Mouse (Mus musculus): ENCODE data around the gene Zfp651. TPM values are rescaled to one million over a fixed set of nuclear protein-coding genes. Genes with fewer than 3 reads are reported as not detected.
A peak's percentile ranks its signal among the peaks of the same experiment; 100 is the strongest.

The Zfp651 gene
- polyA plus RNA-seq, 1 experiment: 8.7 TPM

DNA sequence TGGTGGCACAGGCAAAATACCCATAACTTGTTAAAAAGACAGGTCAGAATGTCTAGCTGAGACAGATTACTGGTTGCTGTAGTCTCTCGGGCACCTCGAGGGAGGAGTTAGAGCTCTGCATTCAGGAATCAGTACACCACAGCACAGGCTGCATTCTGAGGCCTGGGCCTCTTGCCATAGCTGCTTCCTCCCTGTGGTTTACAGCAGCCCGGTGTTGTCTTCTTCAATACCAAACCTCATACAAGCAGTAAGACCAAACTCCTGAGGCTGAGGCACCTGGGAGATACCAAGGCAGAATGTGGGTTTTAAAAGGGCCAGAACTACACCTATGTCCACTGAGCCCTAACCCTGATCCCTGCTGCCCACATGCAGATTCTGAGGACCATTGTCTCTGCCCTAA lies 1.7 kb upstream of the Zfp651 start:
- Histone ChIP-seq H3K4me1 (ENCODE audit: control insufficient read depth, insufficient read depth, insufficient read length, low read length) (no peaks in the 10 kb centered on the region; the same call in 1 of the 2 replicates), H3K27ac (replicated peaks; ENCODE audit: low read depth, low read length) (no peak overlapping the region), H3K4me3 (ENCODE audit: insufficient read depth, low read depth, low read length) (no peak overlapping the region)

DNA sequence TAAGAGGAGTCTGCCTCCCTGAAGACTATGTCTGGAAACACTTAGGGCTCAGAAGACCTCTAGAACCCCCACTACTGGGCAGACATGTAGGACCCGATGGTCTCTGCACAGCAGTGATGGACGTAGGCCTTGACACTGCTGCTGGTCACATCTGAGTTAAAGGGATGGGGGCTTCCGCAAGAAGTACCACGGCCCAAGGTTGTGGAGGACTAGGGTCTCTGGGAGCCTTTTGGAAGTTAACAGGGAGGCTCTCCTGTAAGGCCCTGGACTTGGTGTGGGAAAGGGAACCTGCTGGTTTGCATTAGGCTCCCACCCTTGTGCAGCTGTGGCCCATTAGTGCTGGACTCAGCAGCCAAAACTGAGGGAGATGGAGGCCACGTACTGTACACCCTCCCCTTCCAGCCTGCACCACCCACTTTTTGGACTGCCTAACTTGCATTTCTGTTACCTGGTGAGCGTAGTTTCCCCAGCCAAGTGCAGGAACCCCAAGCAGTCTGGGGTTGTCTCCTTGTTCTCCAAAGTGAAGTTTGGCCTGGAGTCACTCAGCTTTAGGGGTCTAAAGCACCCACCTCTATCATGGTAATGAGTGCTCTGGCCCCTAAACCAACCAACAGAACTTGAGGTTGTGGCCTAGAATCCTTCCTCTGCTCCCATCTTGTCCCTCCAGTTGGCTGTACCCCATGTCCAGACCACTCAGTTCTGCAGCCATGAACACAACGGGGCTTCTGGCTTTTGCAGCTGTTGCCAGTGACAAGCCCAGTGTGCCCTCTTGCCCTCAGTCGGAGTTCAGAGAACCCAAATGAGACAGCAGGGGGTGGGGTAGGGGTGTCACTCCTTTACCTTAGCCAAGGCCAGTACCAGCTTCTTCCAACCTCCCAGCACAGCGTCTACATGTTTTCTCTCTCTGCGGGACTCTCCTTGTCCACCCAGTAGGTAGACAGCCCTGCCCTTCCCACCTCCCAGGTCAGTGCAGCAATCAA lies 1.0 kb upstream of the Zfp651 start:
- H3K4me3 ChIP-seq (ENCODE audit: insufficient read depth, low read depth, low read length): peak overlapping the region; percentile 94
- no peaks in the 10 kb centered on the region; the same call in 1 of the 2 replicates for H3K4me1 ChIP-seq (ENCODE audit: control insufficient read depth, insufficient read depth, insufficient read length, low read length)
- H3K27ac ChIP-seq (replicated peaks; ENCODE audit: low read depth, low read length): no peak overlapping the region

DNA sequence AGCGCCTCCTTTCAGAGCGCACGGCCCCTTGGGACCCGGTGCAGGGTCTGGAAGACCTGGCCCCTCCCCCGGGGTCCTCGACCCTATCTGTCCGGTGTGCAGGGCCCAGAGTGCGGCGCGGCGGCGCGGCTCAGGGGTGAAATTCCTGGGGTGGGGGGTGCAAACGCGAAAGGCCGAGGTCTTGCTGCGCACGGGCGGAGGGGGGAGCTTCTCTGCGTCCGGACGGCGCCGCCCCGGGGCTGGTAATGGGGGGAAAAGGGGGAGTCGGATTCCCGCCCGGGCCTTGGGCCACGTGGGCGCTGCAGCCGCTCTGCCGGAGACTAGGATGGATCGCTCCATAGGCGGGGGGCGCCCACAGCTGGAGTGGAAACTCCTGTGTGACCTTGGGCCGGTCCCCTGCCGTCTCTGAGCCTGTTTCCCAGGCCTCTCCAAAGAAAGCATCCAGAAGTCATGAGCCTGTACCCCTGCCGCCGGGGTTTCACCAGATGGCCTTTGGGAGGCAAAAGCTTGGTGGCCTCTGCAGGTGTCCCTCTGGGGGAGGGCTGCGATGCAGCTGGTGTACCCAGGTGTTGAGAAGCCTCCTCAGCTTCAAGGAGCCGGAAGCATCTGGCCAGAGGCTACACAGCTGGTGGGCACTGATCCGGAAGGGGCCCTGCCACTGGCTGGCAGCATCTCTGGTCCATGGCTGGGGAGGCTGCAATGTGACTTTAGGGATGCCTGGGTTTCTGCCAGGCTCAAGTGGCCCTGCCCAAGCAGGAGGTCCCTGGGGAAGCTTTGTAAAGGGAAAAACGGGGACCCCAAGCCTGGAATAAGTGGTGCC lies 1.4 kb downstream of the Zfp651 start:
- peak overlapping the region; percentile 94 for H3K4me3 ChIP-seq (ENCODE audit: insufficient read depth, low read depth, low read length)
- H3K4me1 ChIP-seq (ENCODE audit: control insufficient read depth, insufficient read depth, insufficient read length, low read length): no peaks in the 10 kb centered on the region; the same call in 1 of the 2 replicates
- H3K27ac ChIP-seq (replicated peaks; ENCODE audit: low read depth, low read length): no peak overlapping the region

DNA sequence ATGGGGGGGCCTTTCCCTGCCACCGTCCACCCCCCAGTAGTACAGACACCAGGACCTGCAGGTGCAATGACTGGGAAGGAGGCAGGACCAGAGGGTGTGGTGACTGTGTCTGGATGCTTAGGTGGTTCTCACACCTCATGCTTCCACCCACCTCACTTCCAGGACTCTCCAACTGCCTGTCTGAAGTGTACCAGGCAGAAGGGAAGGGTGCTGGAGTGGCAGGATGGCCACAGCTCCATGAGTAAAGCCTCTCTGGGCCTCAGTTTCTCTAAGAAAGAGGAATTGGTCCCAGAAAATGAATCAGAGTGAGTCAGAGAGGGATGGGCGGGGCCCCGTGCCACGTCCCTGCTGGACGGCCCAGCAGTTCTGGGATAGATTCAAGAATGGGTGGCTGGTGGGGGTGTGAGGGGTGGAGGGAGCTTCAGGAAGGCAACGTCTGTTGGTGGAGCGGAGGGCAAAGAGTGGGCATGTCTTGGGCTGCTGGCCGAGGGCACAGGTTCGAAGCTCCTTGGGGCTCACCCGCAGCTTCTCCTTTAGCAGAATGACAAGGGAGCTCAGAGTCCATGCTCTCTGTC lies 2.0 kb downstream of the Zfp651 start:
- Histone ChIP-seq H3K27ac (replicated peaks; ENCODE audit: low read depth, low read length) (no peak overlapping the region), H3K4me3 (ENCODE audit: insufficient read depth, low read depth, low read length) (peak overlapping the region; percentile 94)

DNA sequence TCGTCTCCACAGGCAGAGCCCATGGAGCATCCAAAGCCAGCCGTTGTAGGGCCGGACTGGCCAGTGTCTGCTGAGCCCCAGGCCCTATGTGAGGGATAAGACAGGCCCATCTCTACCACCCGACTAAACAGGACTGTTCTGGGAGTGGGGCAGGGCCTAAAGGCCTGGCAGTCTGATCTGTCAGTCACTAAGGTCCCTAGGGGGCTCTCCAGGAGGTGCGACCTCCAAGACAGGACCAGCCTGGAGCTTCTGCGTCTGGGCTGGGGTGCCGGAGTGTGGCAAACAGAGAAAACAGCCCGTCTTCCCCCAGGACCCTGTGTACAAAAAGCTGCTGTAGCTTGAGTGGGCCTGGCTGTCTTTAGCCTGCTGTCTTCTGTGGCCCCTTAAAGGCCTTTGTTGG lies 2.7 kb downstream of the Zfp651 start:
- Histone ChIP-seq H3K27ac (replicated peaks; ENCODE audit: low read depth, low read length) (no peak overlapping the region), H3K4me3 (ENCODE audit: insufficient read depth, low read depth, low read length) (no peak overlapping the region), H3K4me1 (ENCODE audit: control insufficient read depth, insufficient read depth, insufficient read length, low read length) (no peaks in the 10 kb centered on the region; the same call in 1 of the 2 replicates)

More for the DNA sequence above, 2.0 kb downstream of the Zfp651 start:
- no peaks in the 10 kb centered on the region; the same call in 1 of the 2 replicates for H3K4me1 ChIP-seq (ENCODE audit: control insufficient read depth, insufficient read depth, insufficient read length, low read length)

DNA sequence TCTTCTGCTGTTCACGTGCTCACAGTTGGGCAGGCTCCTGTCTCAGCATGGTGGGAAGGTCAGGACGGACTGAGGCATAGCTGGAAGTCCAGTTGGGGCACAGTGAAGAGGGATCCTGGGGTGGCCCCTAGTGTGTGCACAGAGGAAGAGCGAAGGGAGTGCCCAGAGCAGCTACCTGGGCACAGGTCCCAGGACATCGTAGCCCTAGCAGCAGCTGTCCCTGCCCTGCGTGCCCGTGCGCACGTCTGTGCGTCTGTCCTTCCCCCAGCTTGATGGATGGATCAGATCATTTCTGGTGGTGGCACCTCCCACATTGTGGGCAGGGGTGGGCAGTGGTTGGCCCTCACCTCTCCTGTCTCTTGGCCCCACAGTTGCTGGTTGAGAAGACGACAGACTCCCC lies 3.1 kb downstream of the Zfp651 start:
- H3K4me1 ChIP-seq (ENCODE audit: control insufficient read depth, insufficient read depth, insufficient read length, low read length): no peaks in the 10 kb centered on the region; the same call in 1 of the 2 replicates
- H3K27ac ChIP-seq (replicated peaks; ENCODE audit: low read depth, low read length): no peak overlapping the region

DNA sequence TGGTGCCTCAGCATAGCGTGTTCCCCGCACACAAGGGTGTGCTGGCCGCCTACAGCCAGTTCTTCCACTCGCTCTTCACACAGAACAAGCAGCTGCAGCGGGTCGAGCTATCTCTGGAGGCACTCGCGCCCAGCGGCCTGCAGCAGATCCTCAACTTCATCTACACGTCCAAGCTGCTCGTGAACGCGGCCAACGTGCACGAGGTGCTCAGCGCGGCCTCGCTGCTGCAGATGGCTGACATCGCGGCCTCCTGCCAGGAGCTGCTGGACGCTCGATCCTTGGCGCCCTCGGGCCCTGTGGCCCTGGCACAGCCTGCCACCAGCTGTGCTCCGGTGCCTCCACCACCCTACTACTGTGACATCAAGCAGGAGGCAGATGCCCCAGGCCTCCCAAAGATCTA lies 3.6 kb downstream of the Zfp651 start:
- no peak overlapping the region for H3K4me3 ChIP-seq (ENCODE audit: insufficient read depth, low read depth, low read length)
- no peak overlapping the region for H3K27ac ChIP-seq (replicated peaks; ENCODE audit: low read depth, low read length)

More for the DNA sequence above, 3.1 kb downstream of the Zfp651 start:
- no peak overlapping the region for H3K4me3 ChIP-seq (ENCODE audit: insufficient read depth, low read depth, low read length)

DNA sequence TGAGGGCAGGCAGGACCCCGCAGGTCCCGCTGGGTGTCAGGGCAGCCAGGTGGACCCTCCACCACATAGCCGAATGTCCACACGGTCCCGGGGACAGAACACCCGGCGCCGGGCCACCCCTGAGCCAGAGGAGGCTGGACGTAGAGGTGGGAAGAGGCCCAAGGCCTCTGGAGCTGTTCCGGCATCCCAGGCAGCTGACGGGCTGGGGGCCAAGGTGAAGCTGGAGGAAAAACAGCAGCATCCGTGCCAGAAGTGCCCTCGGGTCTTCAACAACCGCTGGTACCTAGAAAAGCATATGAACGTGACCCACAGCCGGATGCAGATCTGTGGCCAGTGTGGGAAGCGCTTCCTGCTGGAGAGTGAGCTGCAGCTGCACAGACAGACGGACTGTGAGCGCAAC lies 4.6 kb downstream of the Zfp651 start:
- Histone ChIP-seq H3K27ac (replicated peaks; ENCODE audit: low read depth, low read length) (no peak overlapping the region), H3K4me1 (ENCODE audit: control insufficient read depth, insufficient read depth, insufficient read length, low read length) (no peaks in the 10 kb centered on the region; the same call in 1 of the 2 replicates), H3K4me3 (ENCODE audit: insufficient read depth, low read depth, low read length) (no peak overlapping the region)

More for the DNA sequence above, 3.6 kb downstream of the Zfp651 start:
- no peaks in the 10 kb centered on the region; the same call in 1 of the 2 replicates for H3K4me1 ChIP-seq (ENCODE audit: control insufficient read depth, insufficient read depth, insufficient read length, low read length)

DNA sequence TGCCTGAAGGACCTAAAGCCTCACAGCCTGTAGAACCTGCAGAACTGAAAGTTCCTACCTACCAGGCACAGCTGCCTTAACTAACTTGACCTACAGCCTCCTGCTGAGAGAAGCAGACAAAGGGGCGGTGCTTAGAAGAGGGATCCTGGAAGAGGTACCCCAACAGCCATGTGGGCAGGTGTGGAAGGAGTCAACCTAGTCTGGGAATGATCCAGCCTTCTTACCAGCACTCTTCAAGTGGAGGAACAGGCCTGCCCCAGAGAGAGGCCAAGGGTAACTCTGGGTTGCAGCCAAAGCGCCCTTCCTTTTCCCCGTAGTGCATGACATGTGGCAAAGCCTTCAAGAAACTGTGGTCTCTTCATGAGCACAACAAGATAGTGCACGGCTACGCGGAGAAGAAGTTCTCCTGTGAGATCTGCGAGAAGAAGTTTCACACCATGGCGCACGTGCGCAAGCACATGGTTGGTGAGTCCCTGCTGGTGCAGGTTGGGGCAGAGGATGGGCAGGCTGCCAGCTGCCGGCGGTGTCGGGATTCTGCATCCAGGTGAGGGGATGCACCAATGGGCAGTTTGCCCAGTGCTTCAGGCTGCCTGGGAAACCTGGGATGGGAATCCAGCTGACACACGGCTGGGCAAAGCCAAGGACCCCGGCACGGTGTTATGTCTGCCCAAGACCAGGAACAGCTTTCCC lies 6.2 kb downstream of the Zfp651 start:
- Histone ChIP-seq H3K27ac (replicated peaks; ENCODE audit: low read depth, low read length) (no peak overlapping the region), H3K4me3 (ENCODE audit: insufficient read depth, low read depth, low read length) (no peak overlapping the region), H3K4me1 (ENCODE audit: control insufficient read depth, insufficient read depth, insufficient read length, low read length) (no peaks in the 10 kb centered on the region; the same call in 1 of the 2 replicates)

DNA sequence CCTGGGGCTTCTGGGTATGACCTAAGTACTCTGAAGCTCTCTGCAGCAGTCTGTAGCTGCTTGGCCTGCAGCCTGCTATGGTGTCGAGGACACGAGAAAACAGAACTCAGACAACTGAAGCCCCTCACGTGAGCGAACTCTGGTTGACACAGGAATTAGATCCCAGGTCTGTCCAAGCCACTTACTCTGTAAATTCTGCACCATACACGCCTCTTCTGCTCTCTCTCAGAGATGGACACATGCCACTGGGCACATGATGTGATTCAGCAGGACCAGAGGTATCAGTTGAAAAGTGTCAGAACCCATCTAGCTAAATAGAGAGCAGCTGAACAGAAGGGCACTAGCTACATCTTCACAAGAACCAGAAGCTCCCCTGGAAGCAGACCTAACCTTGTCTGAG lies 13.3 kb downstream of the Zfp651 start:
- Histone ChIP-seq H3K27ac (replicated peaks; ENCODE audit: low read depth, low read length) (no peak overlapping the region), H3K4me3 (ENCODE audit: insufficient read depth, low read depth, low read length) (no peak overlapping the region), H3K4me1 (ENCODE audit: control insufficient read depth, insufficient read depth, insufficient read length, low read length) (no peaks in the 10 kb centered on the region)

DNA sequence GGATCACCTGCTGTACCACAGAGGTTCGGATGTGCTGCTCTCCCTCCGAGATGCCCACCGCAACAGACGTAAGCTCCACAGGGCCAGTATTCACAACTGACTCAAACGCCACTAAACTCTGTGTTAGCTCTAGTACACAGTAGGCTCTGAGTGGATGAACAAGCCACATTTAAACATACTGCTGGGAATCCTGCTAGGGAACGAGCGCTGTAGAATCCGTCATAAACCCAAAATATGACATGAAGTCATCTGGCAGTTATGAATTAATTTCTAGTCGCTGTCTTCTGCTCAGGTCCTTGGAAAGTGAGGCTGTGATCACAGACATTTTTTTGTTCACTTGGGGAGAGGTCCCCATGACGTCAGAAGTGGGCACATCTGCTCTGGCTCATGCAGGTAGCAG lies 16.8 kb downstream of the Zfp651 start:
- H3K4me3 ChIP-seq (ENCODE audit: insufficient read depth, low read depth, low read length): no peak overlapping the region

DNA sequence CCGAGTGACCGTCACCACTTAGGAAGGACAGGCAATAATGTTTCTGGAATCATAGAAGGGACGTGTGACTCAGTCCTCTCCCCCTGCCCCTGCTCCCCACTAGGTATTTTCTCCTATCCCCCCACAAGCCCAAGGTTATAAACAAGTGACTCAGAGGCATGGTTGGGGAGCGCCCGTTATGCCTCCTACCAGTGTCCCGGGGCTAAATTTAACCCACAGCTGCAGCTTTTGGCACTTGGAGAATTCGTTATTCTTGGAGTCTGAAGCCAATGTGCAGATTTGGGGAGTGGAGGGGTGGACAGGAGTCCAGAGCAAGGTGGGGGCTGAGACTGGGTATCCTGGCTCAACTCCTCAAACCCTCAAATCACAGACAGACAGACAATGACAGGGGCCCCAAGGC lies 17.4 kb downstream of the Zfp651 start:
- no peak overlapping the region for H3K4me3 ChIP-seq (ENCODE audit: insufficient read depth, low read depth, low read length)
- H3K4me1 ChIP-seq (ENCODE audit: control insufficient read depth, insufficient read depth, insufficient read length, low read length): no peaks in the 10 kb centered on the region
- no peak overlapping the region for H3K27ac ChIP-seq (replicated peaks; ENCODE audit: low read depth, low read length)

More for the DNA sequence above, 16.8 kb downstream of the Zfp651 start:
- Histone ChIP-seq H3K27ac (replicated peaks; ENCODE audit: low read depth, low read length) (no peak overlapping the region), H3K4me1 (ENCODE audit: control insufficient read depth, insufficient read depth, insufficient read length, low read length) (no peaks in the 10 kb centered on the region)

DNA sequence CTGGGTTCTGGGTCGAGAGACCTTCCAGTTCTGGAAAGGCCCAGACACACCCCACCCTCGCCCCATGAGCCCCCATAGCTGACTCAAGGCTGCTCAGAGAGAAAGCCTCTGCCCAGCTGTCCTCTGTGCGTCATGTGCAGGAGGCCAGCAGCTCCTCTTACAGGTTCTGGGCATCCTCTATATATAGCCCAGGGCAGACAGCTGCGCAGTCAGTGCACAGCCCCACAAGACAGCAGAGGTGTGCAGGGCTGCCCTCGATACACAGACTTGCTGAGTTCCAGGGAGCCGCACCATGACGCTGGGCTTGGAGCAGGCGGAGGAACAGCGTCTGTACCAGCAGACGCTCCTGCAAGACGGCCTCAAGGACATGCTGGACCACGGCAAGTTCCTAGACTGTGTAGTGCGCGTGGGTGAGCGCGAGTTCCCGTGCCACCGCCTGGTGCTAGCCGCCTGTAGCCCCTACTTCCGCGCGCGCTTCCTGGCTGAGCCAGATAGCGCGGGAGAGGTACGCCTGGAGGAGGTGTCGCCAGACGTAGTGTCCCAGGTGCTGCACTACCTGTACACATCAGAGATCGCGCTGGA lies 18.4 kb downstream of the Zfp651 start, which contains the start of gene Klhl40:
Gene Klhl40 (plus strand): TSS at position 124 of the 582 bp plus-strand sequence.
- H3K4me3 ChIP-seq (ENCODE audit: insufficient read depth, low read depth, low read length): no peak within 1 kb of the TSS
- no peaks in the 10 kb centered on the region for H3K4me1 ChIP-seq (ENCODE audit: control insufficient read depth, insufficient read depth, insufficient read length, low read length)
- no peak within 1 kb of the TSS for H3K27ac ChIP-seq (replicated peaks; ENCODE audit: low read depth, low read length)

DNA sequence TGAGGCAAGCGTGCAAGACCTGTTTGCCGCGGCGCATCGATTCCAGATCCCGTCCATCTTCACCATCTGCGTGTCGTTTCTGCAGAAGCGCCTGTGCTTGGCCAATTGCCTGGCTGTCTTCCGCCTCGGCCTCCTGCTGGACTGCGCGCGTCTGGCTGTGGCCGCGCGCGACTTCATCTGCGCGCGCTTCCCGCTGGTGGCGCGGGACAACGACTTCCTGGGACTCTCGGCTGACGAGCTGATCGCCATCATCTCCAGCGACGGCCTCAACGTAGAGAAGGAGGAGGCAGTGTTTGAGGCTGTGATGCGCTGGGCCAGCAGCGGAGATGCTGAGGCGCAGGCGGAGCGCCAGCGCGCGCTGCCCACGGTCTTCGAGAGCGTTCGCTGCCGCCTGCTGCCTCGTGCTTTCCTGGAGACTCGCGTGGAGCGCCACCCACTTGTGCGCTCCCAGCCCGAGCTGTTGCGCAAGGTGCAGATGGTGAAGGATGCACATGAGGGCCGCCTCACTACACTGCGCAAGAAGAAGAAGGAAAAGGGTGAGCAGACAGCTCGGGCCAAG lies 19.0 kb downstream of the Zfp651 start:
- Histone ChIP-seq H3K27ac (replicated peaks; ENCODE audit: low read depth, low read length) (no peak overlapping the region), H3K4me3 (ENCODE audit: insufficient read depth, low read depth, low read length) (no peak overlapping the region), H3K4me1 (ENCODE audit: control insufficient read depth, insufficient read depth, insufficient read length, low read length) (no peaks in the 10 kb centered on the region)
